Mouse (Mus musculus) CD4-positive helper T cell, adult 2 months (primary cell): ENCODE results near the gene E330034G19Rik.
"Not testable (repeated sequence)": the region's sequence is repeated elsewhere in the genome, so short reads cannot be mapped to it uniquely, and the experiment has no call there.

Source experiments
- DNase-seq: peaks from one replicate; pipeline ENCODE4 v3.0.0-alpha.2; 2012; ENCODE audit warnings: low read depth, missing footprints, low spot score

E330034G19Rik gene

DNA sequence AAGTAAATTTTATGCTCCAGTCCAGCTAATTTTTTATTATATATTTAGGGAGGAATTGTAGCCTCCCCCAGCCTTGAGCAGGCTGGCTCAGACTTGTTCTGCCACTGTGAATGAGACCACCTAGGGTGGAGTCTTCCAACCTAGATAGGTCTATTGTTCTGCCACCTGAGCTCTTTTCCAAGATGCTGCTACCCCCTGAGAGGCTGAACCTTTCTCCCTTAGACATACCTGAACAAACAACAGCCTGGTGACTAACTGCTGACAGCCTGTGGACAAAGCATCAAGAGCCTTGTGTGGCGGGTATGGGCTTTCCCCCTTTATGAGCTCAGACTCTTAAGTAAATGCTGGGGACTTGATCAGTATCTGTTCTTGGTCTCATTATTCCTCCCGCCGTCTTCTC, 54.0 kb downstream of the E330034G19Rik start:
- DNase-seq: not testable (repeated sequence)

DNA sequence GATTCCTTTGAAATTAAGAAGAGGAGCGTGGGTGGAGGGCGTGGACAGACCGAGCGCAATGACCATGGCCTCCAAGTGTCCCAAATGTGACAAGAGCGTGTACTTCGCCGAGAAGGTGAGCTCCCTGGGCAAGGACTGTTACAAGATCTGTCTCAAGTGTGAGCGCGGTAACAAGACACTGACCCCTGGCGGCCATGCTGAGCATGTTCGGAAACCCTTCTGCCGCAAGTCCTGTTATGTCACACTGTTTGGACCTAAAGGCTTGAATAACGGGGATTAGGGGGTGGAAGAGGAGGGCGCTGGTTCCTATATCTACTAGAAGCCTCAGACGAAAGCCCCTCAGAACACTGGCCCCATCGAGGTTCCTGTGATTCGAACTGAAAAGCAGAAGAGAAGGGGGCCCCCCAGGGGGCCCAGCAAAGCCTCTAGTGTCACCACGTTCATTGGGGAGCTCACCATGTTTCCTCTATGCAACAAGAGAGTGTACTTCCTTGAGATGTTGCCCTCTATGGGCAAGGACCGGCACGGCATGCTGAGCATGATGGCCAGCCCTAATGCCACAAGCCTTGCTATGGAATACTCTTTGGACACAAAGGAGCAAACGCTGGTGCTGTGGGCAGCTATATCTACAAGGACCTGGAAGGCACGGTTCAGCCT, 65.4 kb downstream of the E330034G19Rik start:
- DNase-seq: no peak
